Mouse (Mus musculus) myocyte (in vitro differentiated cells): ENCODE measurements at regions not wholly inside any gene's neighbourhood (a gene's known extent, or its start where the extent isn't known, plus 50 kb on each side); places are given as distances from the start of the nearest gene placed in this dataset.

Experiments used
- H3K27me3 ChIP-seq: one replicate; pipeline ENCODE4 v1.6.1; 2011; ENCODE audit not compliant: control insufficient read depth, insufficient read depth, insufficient read length
- H3K36me3 ChIP-seq: one replicate; pipeline ENCODE4 v1.6.1; 2011; ENCODE audit not compliant: control insufficient read depth, insufficient read depth
- H3K4me2 ChIP-seq: one replicate; pipeline ENCODE4 v1.6.1; 2011; ENCODE audit warnings: low read depth, control low read depth
- H3K4me3 ChIP-seq: one replicate; pipeline ENCODE4 v1.5.1; 2011; ENCODE audit warnings: mild to moderate bottlenecking, control low read depth, moderate library complexity
- H3K79me2 ChIP-seq: one replicate; pipeline ENCODE4 v1.6.1; 2011; ENCODE audit not compliant: control insufficient read depth, insufficient read depth
- H3ac ChIP-seq: one replicate; pipeline ENCODE4 v1.6.1; 2011; ENCODE audit not compliant: control insufficient read depth, insufficient read length
- CEBPB ChIP-seq: IDR thresholded peaks from 2 replicates; pipeline ENCODE4 v1.6.1; 2011; ENCODE audit warnings: mild to moderate bottlenecking, moderate library complexity; ENCODE audit not compliant: poor library complexity, insufficient read depth, severe bottlenecking
- E2F4 ChIP-seq: IDR thresholded peaks from one replicate; pipeline ENCODE4 v1.6.1; 2011; ENCODE audit warnings: mild to moderate bottlenecking, control low read depth, moderate library complexity; ENCODE audit not compliant: insufficient read depth
- MAX ChIP-seq: IDR thresholded peaks from one replicate; pipeline ENCODE4 v1.6.1; 2011; ENCODE audit warnings: low read depth, mild to moderate bottlenecking, control low read depth
- MYOD1 ChIP-seq, 3 experiments: IDR thresholded peaks; one replicate each; pipeline ENCODE4 v1.6.1; 2011; ENCODE audit warnings: control low read depth in 2 of 3, low read depth in 2 of 3, mild to moderate bottlenecking in 2 of 3, moderate library complexity in 1 of 3; ENCODE audit not compliant: insufficient read length in 2 of 3, control insufficient read depth in 1 of 3
- MYOG ChIP-seq, 3 experiments: IDR thresholded peaks; one replicate each; pipeline ENCODE4 v1.6.1; 2011; ENCODE audit warnings: control low read depth in 2 of 3, low read depth in 2 of 3, mild to moderate bottlenecking in 2 of 3; ENCODE audit not compliant: insufficient read length in 2 of 3, control insufficient read depth in 1 of 3, insufficient read depth in 1 of 3
- POLR2A ChIP-seq: IDR thresholded peaks from one replicate; pipeline ENCODE4 v1.6.1; 2011; ENCODE audit warnings: low read depth, mild to moderate bottlenecking, control low read depth, moderate library complexity; ENCODE audit not compliant: insufficient read length
- POLR2AphosphoS2 ChIP-seq: IDR thresholded peaks from one replicate; pipeline ENCODE4 v1.6.1; 2011; ENCODE audit warnings: low read depth, control low read depth; ENCODE audit not compliant: insufficient read length
- REST ChIP-seq: IDR thresholded peaks from one replicate; pipeline ENCODE4 v1.6.1; 2011; ENCODE audit warnings: mild to moderate bottlenecking, control low read depth, moderate library complexity; ENCODE audit not compliant: insufficient read depth, insufficient read length
- SRF ChIP-seq: IDR thresholded peaks from one replicate; pipeline ENCODE4 v1.6.1; 2011; ENCODE audit warnings: low read depth; ENCODE audit not compliant: control insufficient read depth, insufficient read length
- TCF12 ChIP-seq: IDR thresholded peaks from one replicate; pipeline ENCODE4 v1.6.1; 2011; ENCODE audit warnings: mild to moderate bottlenecking, control low read depth; ENCODE audit not compliant: poor library complexity, insufficient read depth, severe bottlenecking
- TCF3 ChIP-seq: IDR thresholded peaks from one replicate; pipeline ENCODE4 v1.6.1; 2011; ENCODE audit warnings: low read depth, control low read depth; ENCODE audit not compliant: insufficient read length

- Histone ChIP-seq H3ac (no peak overlapping the region), H3K4me3 (no peak overlapping the region), H3K79me2 (no peaks in the 10 kb centered on the region), H3K27me3 (no peaks in the 10 kb centered on the region), H3K36me3 (no peaks in the 10 kb centered on the region), H3K4me2 (no peak overlapping the region)
- TF ChIP-seq MYOG (IDR thresholded peaks at IDR 0.05; ENCODE audit: control insufficient read depth in 1 of 3, insufficient read depth in 1 of 3, insufficient read length in 2 of 3, low read depth in 2 of 3): no peak
- no peak for TF ChIP-seq POLR2A
Measured at GRCm38 (mm10) chr4:125358356-125358755, 132.1 kb upstream of the Grik3 start.

DNA sequence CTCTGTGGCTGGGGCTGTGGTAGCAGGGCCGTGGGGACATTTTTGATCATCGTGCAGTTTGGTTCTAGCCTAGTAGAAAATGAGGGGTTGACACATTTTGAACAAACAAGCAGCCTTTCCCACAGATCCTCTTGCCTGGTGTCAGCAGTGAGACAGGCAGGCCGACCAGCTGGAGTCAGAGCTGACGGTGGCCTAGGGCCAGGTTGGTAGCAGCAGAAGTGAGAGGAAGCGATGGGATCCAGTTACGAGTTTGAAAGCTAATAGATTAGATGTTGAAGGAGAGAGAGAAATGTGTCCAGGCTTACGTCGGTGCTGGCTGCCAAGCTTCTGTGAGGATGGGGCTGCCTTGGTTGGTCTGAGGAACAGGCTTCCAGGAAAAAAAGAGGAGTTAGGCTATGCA is 134.1 kb upstream of the Grik3 start:
- no peaks in the 10 kb centered on the region for H3K27me3 ChIP-seq
- no peak overlapping the region for H3ac ChIP-seq
- no peak for TF ChIP-seq MYOG (IDR thresholded peaks at IDR 0.05; ENCODE audit: control insufficient read depth in 1 of 3, insufficient read depth in 1 of 3, insufficient read length in 2 of 3, low read depth in 2 of 3)
- TF ChIP-seq CEBPB: no peak
- no peak for TF ChIP-seq MYOD1 (IDR thresholded peaks at IDR 0.05; ENCODE audit: control insufficient read depth in 1 of 3, insufficient read length in 2 of 3, low read depth in 2 of 3)
- TF ChIP-seq REST: no peak
- no peak for TF ChIP-seq MAX
- TF ChIP-seq POLR2AphosphoS2: no peak
- TF ChIP-seq POLR2A: no peak
- TF ChIP-seq E2F4: no peak
- no peaks in the 10 kb centered on the region for H3K79me2 ChIP-seq
- no peaks in the 10 kb centered on the region for H3K36me3 ChIP-seq
- no peak overlapping the region for H3K4me3 ChIP-seq
- H3K4me2 ChIP-seq: no peak overlapping the region

GRCm38 (mm10) chr4:125354742-125355141 is 135.8 kb upstream of the Grik3 start:
- H3K79me2 ChIP-seq: no peaks in the 10 kb centered on the region

GRCm38 (mm10) chr4:125350056-125350455 is 140.4 kb upstream of the Grik3 start:
- H3K27me3 ChIP-seq: no peaks in the 10 kb centered on the region

More at GRCm38 (mm10) chr4:125354742-125355141, 135.8 kb upstream of the Grik3 start:
- no peaks in the 10 kb centered on the region for H3K36me3 ChIP-seq
- H3K27me3 ChIP-seq: no peaks in the 10 kb centered on the region
- H3ac ChIP-seq: no peak overlapping the region
- no peak overlapping the region for H3K4me2 ChIP-seq
- TF ChIP-seq TCF3 (no peak), MYOD1 (IDR thresholded peaks at IDR 0.05; ENCODE audit: control insufficient read depth in 1 of 3, insufficient read length in 2 of 3, low read depth in 2 of 3) (no peak), E2F4 (no peak)
- H3K4me3 ChIP-seq: no peak overlapping the region

DNA sequence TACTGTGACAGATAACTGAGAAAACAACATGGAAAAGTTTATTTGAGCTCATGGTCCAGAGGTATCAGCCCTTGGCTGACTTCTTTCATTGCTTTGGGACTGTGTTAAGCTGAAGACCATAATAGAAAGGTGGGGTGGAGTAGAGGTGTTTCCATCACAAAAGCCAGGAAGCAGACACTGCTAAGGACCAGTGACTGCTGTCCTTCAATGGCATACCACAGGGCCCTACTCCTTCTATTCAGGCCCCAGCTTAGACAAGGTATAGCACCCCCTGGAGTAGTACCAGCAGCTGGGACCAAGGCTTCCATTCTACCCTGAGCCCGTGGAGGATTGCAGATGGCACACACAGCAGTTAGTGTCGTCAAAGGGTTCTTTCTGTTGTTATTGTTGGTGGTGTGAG is 151.4 kb upstream of the Grik3 start:
- H3K79me2 ChIP-seq: no peaks in the 10 kb centered on the region
- H3K4me3 ChIP-seq: no peak overlapping the region
- TF ChIP-seq MAX: no peak
- no peak for TF ChIP-seq TCF12
- no peak for TF ChIP-seq SRF
- no peak for TF ChIP-seq MYOG (IDR thresholded peaks at IDR 0.05; ENCODE audit: control insufficient read depth in 1 of 3, insufficient read depth in 1 of 3, insufficient read length in 2 of 3, low read depth in 2 of 3)
- no peak for TF ChIP-seq CEBPB
- no peak for TF ChIP-seq POLR2A
- no peak for TF ChIP-seq E2F4
- H3K36me3 ChIP-seq: no peaks in the 10 kb centered on the region
- H3ac ChIP-seq: no peak overlapping the region
- no peak overlapping the region for H3K4me2 ChIP-seq
- peaks cover 6% of the 10 kb centered on the region for H3K27me3 ChIP-seq

More at GRCm38 (mm10) chr4:125350056-125350455, 140.4 kb upstream of the Grik3 start:
- no peak overlapping the region for H3K4me3 ChIP-seq
- no peak overlapping the region for H3K4me2 ChIP-seq
- H3ac ChIP-seq: no peak overlapping the region
- TF ChIP-seq MAX (no peak), MYOG (IDR thresholded peaks at IDR 0.05; ENCODE audit: control insufficient read depth in 1 of 3, insufficient read depth in 1 of 3, insufficient read length in 2 of 3, low read depth in 2 of 3) (no peak), MYOD1 (IDR thresholded peaks at IDR 0.05; ENCODE audit: control insufficient read depth in 1 of 3, insufficient read length in 2 of 3, low read depth in 2 of 3) (no peak), POLR2A (no peak), POLR2AphosphoS2 (no peak), E2F4 (no peak)
- H3K36me3 ChIP-seq: no peaks in the 10 kb centered on the region
- no peaks in the 10 kb centered on the region for H3K79me2 ChIP-seq

- H3ac ChIP-seq: no peak overlapping the region
- no peaks in the 10 kb centered on the region for H3K36me3 ChIP-seq
- H3K4me2 ChIP-seq: no peak overlapping the region
- H3K27me3 ChIP-seq: peaks cover 4% of the 10 kb centered on the region
- no peak overlapping the region for H3K4me3 ChIP-seq
- no peaks in the 10 kb centered on the region for H3K79me2 ChIP-seq
- peak; percentile 59 for TF ChIP-seq REST
- TF ChIP-seq POLR2AphosphoS2: no peak
- no peak for TF ChIP-seq TCF3
- TF ChIP-seq MYOG (IDR thresholded peaks at IDR 0.05; ENCODE audit: control insufficient read depth in 1 of 3, insufficient read depth in 1 of 3, insufficient read length in 2 of 3, low read depth in 2 of 3): no peak
Measured at GRCm38 (mm10) chr4:125328806-125329205, 161.7 kb upstream of the Grik3 start.
